Mouse (Mus musculus): ENCODE results near the gene Khk.
"Not testable (repeated sequence)": the region's sequence is repeated elsewhere in the genome, so short reads cannot be mapped to it uniquely, and the experiment has no call there.

DNA sequence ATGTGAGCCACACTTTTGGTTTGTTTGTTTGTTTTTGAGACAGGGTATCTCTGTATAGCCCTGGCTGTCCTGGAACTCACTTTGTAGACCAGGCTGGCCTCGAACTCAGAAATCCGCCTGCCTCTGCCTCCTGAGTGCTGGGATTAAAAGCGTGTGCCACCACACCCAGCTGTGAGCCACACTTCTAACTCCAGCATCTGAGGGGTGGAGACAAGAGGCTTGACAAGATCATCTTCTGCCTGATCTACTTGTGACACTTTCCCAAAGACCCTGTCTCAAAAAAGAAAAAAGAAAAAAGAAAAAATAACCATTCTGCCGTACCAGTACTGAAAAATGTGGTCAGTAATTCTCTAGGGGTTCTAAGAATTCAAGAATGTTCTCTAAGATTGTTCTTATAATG lies 39.4 kb upstream of the Khk start:
- TF ChIP-seq CTCF (IDR thresholded peaks at IDR 0.05; ENCODE audit: low read depth, low read length); GATA1 (IDR thresholded peaks at IDR 0.05; ENCODE audit: borderline replicate concordance, low read length); TAL1 (conservative IDR thresholded peaks at IDR 0.05; ENCODE audit: low read depth, low read length); GATA2 (IDR thresholded peaks at IDR 0.05; ENCODE audit: borderline replicate concordance, low read depth, low read length): not testable (repeated sequence)
